Mouse (Mus musculus) cerebellum, adult 2 months (tissue): ENCODE data around the gene Ano2.

ENCODE experiments used
- CTCF ChIP-seq: fragments of 200-500 bp; IDR thresholded peaks from 2 replicates; pipeline ENCODE4 v1.5.1; 2011; ENCODE audit warnings: low read depth, mild to moderate bottlenecking, control low read depth, low read length, moderate library complexity, borderline replicate concordance; ENCODE audit not compliant: insufficient read depth
- POLR2A ChIP-seq: fragments of 200-500 bp; IDR thresholded peaks from 2 replicates; pipeline ENCODE4 v1.6.1; 2011; ENCODE audit warnings: low read length, control low read depth, borderline replicate concordance; ENCODE audit not compliant: insufficient read depth

DNA sequence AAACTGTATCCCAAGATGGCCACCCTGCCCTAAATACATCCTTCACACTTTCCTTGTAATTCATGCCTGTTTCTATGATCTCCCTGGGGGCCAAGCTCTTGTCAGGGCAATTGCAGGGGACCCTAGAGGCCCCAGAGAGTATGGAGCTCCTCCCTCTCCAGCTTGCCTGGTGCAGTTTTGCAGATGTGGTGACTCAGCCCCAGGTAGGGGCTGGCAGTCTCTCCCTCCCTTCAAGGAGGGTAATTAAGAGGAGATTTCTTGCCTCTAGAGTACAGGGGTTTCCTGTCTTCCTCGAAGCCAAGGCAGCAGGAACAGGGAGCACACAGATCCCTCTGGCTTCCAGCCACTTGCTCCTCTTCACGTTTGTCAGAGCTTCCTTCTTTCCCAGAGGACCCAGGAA is 121.2 kb downstream of the Ano2 start:
- no peak for TF ChIP-seq POLR2A
- TF ChIP-seq CTCF: no peak
